Mouse (Mus musculus): ENCODE measurements around the gene Arpc3. TPM values are rescaled to one million over a fixed set of nuclear protein-coding genes. Genes with fewer than 3 reads are reported as not detected.
A peak's percentile ranks its signal among the peaks of the same experiment; 100 is the strongest.
"Not testable (repeated sequence)": the region's sequence is repeated elsewhere in the genome, so short reads cannot be mapped to it uniquely, and the experiment has no call there.

The Arpc3 gene
- polyA plus RNA-seq, 1 experiment: 144 TPM

GRCm38 (mm10) chr5:122409692-122410645 is 18.3 kb downstream of the Arpc3 start:
- WGBS: 89% methylated on average over 19 of the region's 19 CpGs
- no peak overlapping the region for H3K4me3 ChIP-seq (replicated peaks; ENCODE audit: extremely low read depth, low read depth, low read length)
- H3K4me1 ChIP-seq (ENCODE audit: control insufficient read depth, insufficient read depth, low read length): no peaks in the 10 kb centered on the region
- TF ChIP-seq CTCF (IDR thresholded peaks at IDR 0.05; ENCODE audit: insufficient read depth, low read length) (no peak), POLR2A (IDR thresholded peaks at IDR 0.05; ENCODE audit: borderline replicate concordance, extremely low read depth, low read depth, low read length) (no peak)
- DNase-seq: no peak

- WGBS: 67% methylated on average over 5 of the region's 5 CpGs
- Histone ChIP-seq H3K4me3 (replicated peaks; ENCODE audit: extremely low read depth, low read depth, low read length) (no peak overlapping the region), H3K4me1 (ENCODE audit: control insufficient read depth, insufficient read depth, low read length) (no peaks in the 10 kb centered on the region)
- DNase-seq: no peak
- TF ChIP-seq POLR2A (IDR thresholded peaks at IDR 0.05; ENCODE audit: borderline replicate concordance, extremely low read depth, low read depth, low read length) (no peak), CTCF (IDR thresholded peaks at IDR 0.05; ENCODE audit: insufficient read depth, low read length) (no peak)
Measured at GRCm38 (mm10) chr5:122411892-122412291, 20.2 kb downstream of the Arpc3 start.

GRCm38 (mm10) chr5:122412826-122413225 is 21.1 kb downstream of the Arpc3 start:
- no peak for DNase-seq
- 32% methylated on average over 6 of the region's 6 CpGs for WGBS
- H3K4me1 ChIP-seq (ENCODE audit: control insufficient read depth, insufficient read depth, low read length): no peaks in the 10 kb centered on the region
- no peak overlapping the region for H3K4me3 ChIP-seq (replicated peaks; ENCODE audit: extremely low read depth, low read depth, low read length)
- no peak for TF ChIP-seq CTCF (IDR thresholded peaks at IDR 0.05; ENCODE audit: insufficient read depth, low read length)
- TF ChIP-seq POLR2A (IDR thresholded peaks at IDR 0.05; ENCODE audit: borderline replicate concordance, extremely low read depth, low read depth, low read length): no peak

- no peak for DNase-seq
- TF ChIP-seq CTCF (IDR thresholded peaks at IDR 0.05; ENCODE audit: insufficient read depth, low read length) (no peak), POLR2A (IDR thresholded peaks at IDR 0.05; ENCODE audit: borderline replicate concordance, extremely low read depth, low read depth, low read length) (no peak)
- WGBS: 86% methylated on average over 5 of the region's 5 CpGs
- Histone ChIP-seq H3K4me3 (replicated peaks; ENCODE audit: extremely low read depth, low read depth, low read length) (no peak overlapping the region), H3K4me1 (ENCODE audit: control insufficient read depth, insufficient read depth, low read length) (no peaks in the 10 kb centered on the region)
Measured at GRCm38 (mm10) chr5:122414351-122414750, 22.7 kb downstream of the Arpc3 start.

GRCm38 (mm10) chr5:122415465-122415864 is 23.8 kb downstream of the Arpc3 start:
- no peak overlapping the region for H3K4me3 ChIP-seq (replicated peaks; ENCODE audit: extremely low read depth, low read depth, low read length)
- 88% methylated on average over 12 of the region's 12 CpGs for WGBS
- TF ChIP-seq POLR2A (IDR thresholded peaks at IDR 0.05; ENCODE audit: borderline replicate concordance, extremely low read depth, low read depth, low read length) (no peak), CTCF (IDR thresholded peaks at IDR 0.05; ENCODE audit: insufficient read depth, low read length) (no peak)
- no peaks in the 10 kb centered on the region for H3K4me1 ChIP-seq (ENCODE audit: control insufficient read depth, insufficient read depth, low read length)
- DNase-seq: no peak

GRCm38 (mm10) chr5:122420676-122421075 is 29.0 kb downstream of the Arpc3 start:
- not testable (repeated sequence) for H3K4me1 ChIP-seq (ENCODE audit: control insufficient read depth, insufficient read depth, low read length); DNase-seq; H3K4me3 ChIP-seq (replicated peaks; ENCODE audit: extremely low read depth, low read depth, low read length)
- WGBS: 56% methylated on average over 4 of the region's 4 CpGs

GRCm38 (mm10) chr5:122421271-122422068 is 29.8 kb downstream of the Arpc3 start, which contains the start of gene Anapc7:
Anapc7 (plus strand) TSS chr5:122421693.
- TF ChIP-seq CTCF (IDR thresholded peaks at IDR 0.05; ENCODE audit: insufficient read depth, low read length) (no peak), POLR2A (IDR thresholded peaks at IDR 0.05; ENCODE audit: borderline replicate concordance, extremely low read depth, low read depth, low read length) (no peak)
- 13% methylated on average over 17 of the region's 17 CpGs for WGBS
- DNase-seq: no peak
- H3K4me1 ChIP-seq (ENCODE audit: control insufficient read depth, insufficient read depth, low read length): no peaks in the 10 kb centered on the region
- peak within 1 kb of the TSS; percentile 89 for H3K4me3 ChIP-seq (replicated peaks; ENCODE audit: extremely low read depth, low read depth, low read length)

GRCm38 (mm10) chr5:122422071-122422964 is 30.6 kb downstream of the Arpc3 start:
- under 1% methylated on average over 73 of the region's 73 CpGs for WGBS
- Histone ChIP-seq H3K4me3 (replicated peaks; ENCODE audit: extremely low read depth, low read depth, low read length) (peak overlapping the region; percentile 89), H3K4me1 (ENCODE audit: control insufficient read depth, insufficient read depth, low read length) (no peaks in the 10 kb centered on the region)
- peak; percentile 93 for DNase-seq
- TF ChIP-seq CTCF (IDR thresholded peaks at IDR 0.05; ENCODE audit: insufficient read depth, low read length) (no peak), POLR2A (IDR thresholded peaks at IDR 0.05; ENCODE audit: borderline replicate concordance, extremely low read depth, low read depth, low read length) (peak; percentile 49; the same call in 1 of the 2 replicates)

- 18% methylated on average over 15 of the region's 15 CpGs for WGBS
- Histone ChIP-seq H3K4me1 (ENCODE audit: control insufficient read depth, insufficient read depth, low read length) (no peaks in the 10 kb centered on the region), H3K4me3 (replicated peaks; ENCODE audit: extremely low read depth, low read depth, low read length) (peak overlapping the region; percentile 89)
- DNase-seq: no peak
- no peak for TF ChIP-seq POLR2A (IDR thresholded peaks at IDR 0.05; ENCODE audit: borderline replicate concordance, extremely low read depth, low read depth, low read length)
- no peak for TF ChIP-seq CTCF (IDR thresholded peaks at IDR 0.05; ENCODE audit: insufficient read depth, low read length)
Measured at GRCm38 (mm10) chr5:122423083-122423482, 31.4 kb downstream of the Arpc3 start.

All from lung, adult 2 months (tissue).